Mouse (Mus musculus) heart, adult 2 months (tissue): ENCODE results near the gene Tnfaip3. TPM values are rescaled to one million over a fixed set of nuclear protein-coding genes. Genes with fewer than 3 reads are reported as not detected.

Experiments
- DNase-seq, 2 experiments: peaks; one replicate each; pipeline ENCODE4 v3.0.0; 2021
- H3K27ac ChIP-seq: fragments of 200-600 bp; 2 replicates; pipeline ENCODE4 v1.8.1; 2022
- H3K27me3 ChIP-seq: fragments of 200-500 bp; 2 replicates; pipeline ENCODE4 v1.6.1; 2012; ENCODE audit warnings: mild to moderate bottlenecking, low read length, inconsistent platforms, mixed read lengths; ENCODE audit not compliant: control insufficient read depth, insufficient read depth
- H3K36me3 ChIP-seq: fragments of 200-500 bp; 2 replicates; pipeline ENCODE4 v1.6.1; 2012; ENCODE audit warnings: low read length, inconsistent platforms; ENCODE audit not compliant: control insufficient read depth, insufficient read depth
- H3K4me1 ChIP-seq: fragments of 200-500 bp; 2 replicates; pipeline ENCODE4 v1.6.1; 2011; ENCODE audit warnings: low read length; ENCODE audit not compliant: control insufficient read depth, insufficient read depth
- H3K4me3 ChIP-seq: fragments of 200-600 bp; 2 replicates; pipeline ENCODE4 v1.8.1; 2022
- H3K79me2 ChIP-seq: fragments of 200-500 bp; replicated peaks from 2 replicates; pipeline ENCODE4 v1.6.1; 2012; ENCODE audit warnings: mild to moderate bottlenecking, inconsistent platforms, low read length, moderate library complexity, mixed read lengths; ENCODE audit not compliant: control insufficient read depth, insufficient read depth
- H3K9ac ChIP-seq: fragments of 200-500 bp; 2 replicates; pipeline ENCODE4 v1.6.1; 2012; ENCODE audit warnings: low read depth, mild to moderate bottlenecking, control low read depth, inconsistent platforms, low read length, mixed read lengths
- CTCF ChIP-seq: fragments of 200-600 bp; IDR thresholded peaks from 2 replicates; pipeline ENCODE4 v1.8.1; 2022; ENCODE audit warnings: antibody characterized with exemption, mild to moderate bottlenecking, moderate library complexity
- EP300 ChIP-seq: fragments of 200-500 bp; IDR thresholded peaks from 2 replicates; pipeline ENCODE4 v1.6.1; 2011; ENCODE audit warnings: low read depth, low read length, control low read depth; ENCODE audit not compliant: insufficient read depth
- POLR2A ChIP-seq: fragments of 200-500 bp; IDR thresholded peaks from 2 replicates; pipeline ENCODE4 v1.6.1; 2011; ENCODE audit warnings: mild to moderate bottlenecking, low read depth, low read length, control low read depth; ENCODE audit not compliant: insufficient read depth
- WGBS: fragments of 180-500 bp; shearing (Covaris S2); methylation state at CpG from one replicate; pipeline ENCODE4 v1.1.7; 2018; 5-methylcytosine and 5-hydroxymethylcytosine counted together
- intact Hi-C: fragments of 180-260 bp; cut with DNase I; formaldehyde crosslinking; loops from one replicate; pipeline ENCODE4 v1.15.1; 2025
- polyA plus RNA-seq: library from polyadenylated mRNA; depleted of rRNA; stranded (reverse); fragments of >200 nt; gene quantifications from 2 replicates; pipeline ENCODE4 v1.2.3, GENCODE M21; 2012
- total RNA-seq, 2 experiments: library from RNA; stranded (reverse); gene quantifications; 2 replicates each; pipeline ENCODE4 v1.2.3; 2021

The Tnfaip3 gene
- total and polyA plus RNA-seq, 3 experiments = 1.5 to 2.1 (median 2.0) TPM

DNA sequence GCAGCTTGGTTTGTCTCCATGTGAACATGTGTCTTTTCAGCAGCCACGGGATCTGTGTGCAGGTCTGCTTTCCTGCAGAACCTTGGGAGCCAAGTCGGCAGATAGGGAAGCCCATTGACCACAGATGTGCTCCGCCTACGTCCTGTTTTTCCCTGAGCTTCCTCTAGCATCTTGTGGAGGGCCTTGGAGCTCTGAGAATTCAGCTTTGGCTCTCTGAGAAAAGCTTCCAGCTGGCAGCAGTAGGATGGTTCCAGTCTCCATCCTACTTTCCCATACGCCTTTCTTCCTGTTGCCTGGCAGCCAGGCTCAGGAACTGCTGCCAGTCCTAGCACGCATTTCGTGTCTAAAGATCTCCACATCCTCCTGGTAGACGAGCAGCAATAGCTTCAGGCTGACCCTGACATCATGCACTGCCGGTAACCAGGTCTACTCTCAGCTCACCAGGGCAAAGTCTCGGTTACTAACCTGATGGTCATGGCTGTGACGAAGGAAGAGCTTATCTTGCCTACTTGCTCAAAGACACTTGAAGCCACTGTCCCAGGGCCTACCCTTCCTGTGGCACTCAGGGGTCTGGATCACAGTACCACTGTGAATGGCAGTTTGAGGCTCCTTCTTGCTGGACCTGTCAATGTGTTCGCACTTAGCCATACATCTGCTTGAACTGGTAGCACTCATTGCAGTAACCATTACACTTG is 13.2 kb downstream of the Tnfaip3 start:
- 51% methylated on average over 12 of the region's 12 CpGs for WGBS
- H3K79me2 ChIP-seq = no peaks in the 10 kb centered on the region
- TF ChIP-seq EP300 (no peak), CTCF (no peak), POLR2A (no peak)
- no peaks in the 10 kb centered on the region for H3K27me3 ChIP-seq
- intact Hi-C loops = no loop called here
- H3K4me3 ChIP-seq = no peak overlapping the region
- H3K27ac ChIP-seq = peak overlapping the region; percentile 17; the same call in 1 of the 2 replicates
- H3K9ac ChIP-seq = no peak overlapping the region
- no peak for DNase-seq
- H3K4me1 ChIP-seq = peaks cover 2% of the 10 kb centered on the region
- H3K36me3 ChIP-seq = no peaks in the 10 kb centered on the region; the same call in none of the 2 replicates

DNA sequence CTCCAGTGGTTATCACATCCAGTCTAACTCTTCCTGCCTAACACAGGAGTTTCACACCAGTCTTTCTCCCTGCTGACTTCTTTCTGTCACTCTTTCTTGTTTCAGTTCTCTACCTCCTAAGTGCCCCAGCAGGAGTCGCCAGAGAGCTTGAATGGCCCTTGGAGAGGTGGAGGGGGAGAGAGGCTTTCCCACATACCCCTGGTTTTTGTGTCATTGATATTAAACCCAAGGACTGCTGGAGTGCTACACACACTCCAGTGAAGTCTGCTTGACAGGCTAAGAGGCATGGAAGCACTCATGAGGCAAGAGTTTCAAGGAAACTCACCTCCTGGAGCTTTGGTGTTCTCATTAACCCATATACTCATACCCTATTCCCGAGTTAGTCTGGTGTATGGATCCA is 16.0 kb downstream of the Tnfaip3 start:
- Histone ChIP-seq H3K4me1 (peaks cover 2% of the 10 kb centered on the region), H3K4me3 (no peak overlapping the region), H3K36me3 (no peaks in the 10 kb centered on the region; the same call in 1 of the 2 replicates), H3K27me3 (no peaks in the 10 kb centered on the region), H3K9ac (no peak overlapping the region), H3K79me2 (no peaks in the 10 kb centered on the region), H3K27ac (no peak overlapping the region)
- peak; percentile 58 for TF ChIP-seq CTCF
- TF ChIP-seq EP300 = no peak
- intact Hi-C loops = no loop called here
- WGBS = 73% methylated on average over 2 of the region's 2 CpGs
- DNase-seq = peak in 1 of 2 experiments; percentile 26

GRCm38 (mm10) chr10:18996331-18996730 is 19.1 kb downstream of the Tnfaip3 start:
- H3K79me2 ChIP-seq = no peaks in the 10 kb centered on the region
- TF ChIP-seq POLR2A (no peak), CTCF (no peak), EP300 (no peak)
- H3K4me1 ChIP-seq = no peaks in the 10 kb centered on the region
- no peak overlapping the region for H3K27ac ChIP-seq
- intact Hi-C loops = no loop called here
- H3K36me3 ChIP-seq = no peaks in the 10 kb centered on the region; the same call in 1 of the 2 replicates
- H3K4me3 ChIP-seq = no peak overlapping the region
- DNase-seq = no peak
- no peaks in the 10 kb centered on the region for H3K27me3 ChIP-seq
- H3K9ac ChIP-seq = no peak overlapping the region

GRCm38 (mm10) chr10:18995465-18996261 is 19.8 kb downstream of the Tnfaip3 start:
- no peaks in the 10 kb centered on the region for H3K4me1 ChIP-seq
- H3K9ac ChIP-seq = no peak overlapping the region
- no peak overlapping the region for H3K4me3 ChIP-seq
- no peaks in the 10 kb centered on the region for H3K36me3 ChIP-seq
- intact Hi-C loops = no loop called here
- DNase-seq = no peak
- H3K27ac ChIP-seq = no peak overlapping the region
- 90% methylated on average over 12 of the region's 12 CpGs for WGBS
- no peaks in the 10 kb centered on the region for H3K79me2 ChIP-seq
- no peak for TF ChIP-seq POLR2A
- no peak for TF ChIP-seq EP300
- no peak for TF ChIP-seq CTCF
- H3K27me3 ChIP-seq = no peaks in the 10 kb centered on the region

DNA sequence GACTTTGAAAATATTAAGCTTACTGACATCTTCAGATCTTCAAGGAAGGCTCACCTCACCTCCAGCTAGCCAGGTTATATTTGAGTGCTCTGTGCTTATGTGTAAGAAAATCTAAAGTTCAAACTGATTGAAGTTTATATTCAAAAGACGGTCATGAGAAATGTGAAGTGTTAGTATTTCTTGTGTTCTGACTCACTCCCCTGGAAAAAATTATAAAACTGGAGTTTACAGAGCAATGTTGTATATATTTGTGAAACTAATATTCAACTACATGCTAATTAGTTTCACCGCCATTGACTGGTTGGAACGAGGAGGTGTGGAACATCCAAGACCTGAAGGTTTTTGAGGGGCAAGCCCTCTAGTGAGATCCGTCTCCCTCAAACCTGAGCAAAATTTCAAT is 22.5 kb downstream of the Tnfaip3 start:
- WGBS = 90% methylated on average over 4 of the region's 4 CpGs
- Histone ChIP-seq H3K27ac (no peak overlapping the region), H3K4me1 (no peaks in the 10 kb centered on the region), H3K36me3 (no peaks in the 10 kb centered on the region), H3K79me2 (no peaks in the 10 kb centered on the region), H3K9ac (no peak overlapping the region), H3K27me3 (no peaks in the 10 kb centered on the region), H3K4me3 (no peak overlapping the region)
- DNase-seq = no peak
- TF ChIP-seq CTCF (no peak), POLR2A (no peak), EP300 (no peak)
- intact Hi-C loops = no loop called here

DNA sequence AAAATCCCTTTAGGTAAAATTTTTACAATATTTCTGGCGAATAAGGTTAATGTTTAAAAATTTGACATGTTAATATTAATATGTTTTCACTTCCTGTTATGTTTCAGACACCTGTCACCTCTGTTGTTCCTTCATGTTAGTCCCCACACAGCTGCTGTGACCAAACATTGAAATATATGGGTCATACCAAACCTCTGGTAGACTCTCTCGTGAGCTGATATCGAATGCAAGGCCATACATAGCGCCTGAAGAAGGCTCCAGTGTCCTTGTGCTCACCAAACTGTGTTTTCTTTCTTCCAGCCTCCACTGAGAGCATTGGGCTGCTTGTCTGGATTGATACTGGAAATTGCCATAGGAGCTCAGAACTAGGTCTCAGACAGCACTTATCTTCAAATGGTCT is 24.4 kb downstream of the Tnfaip3 start:
- Histone ChIP-seq H3K79me2 (no peaks in the 10 kb centered on the region), H3K4me3 (no peak overlapping the region), H3K27me3 (no peaks in the 10 kb centered on the region), H3K36me3 (no peaks in the 10 kb centered on the region), H3K27ac (no peak overlapping the region), H3K4me1 (no peaks in the 10 kb centered on the region), H3K9ac (no peak overlapping the region)
- 93% methylated on average over 4 of the region's 4 CpGs for WGBS
- TF ChIP-seq POLR2A (no peak), CTCF (no peak), EP300 (no peak)
- intact Hi-C loops = no loop called here
- DNase-seq = no peak
